In the genomic region with DNA sequence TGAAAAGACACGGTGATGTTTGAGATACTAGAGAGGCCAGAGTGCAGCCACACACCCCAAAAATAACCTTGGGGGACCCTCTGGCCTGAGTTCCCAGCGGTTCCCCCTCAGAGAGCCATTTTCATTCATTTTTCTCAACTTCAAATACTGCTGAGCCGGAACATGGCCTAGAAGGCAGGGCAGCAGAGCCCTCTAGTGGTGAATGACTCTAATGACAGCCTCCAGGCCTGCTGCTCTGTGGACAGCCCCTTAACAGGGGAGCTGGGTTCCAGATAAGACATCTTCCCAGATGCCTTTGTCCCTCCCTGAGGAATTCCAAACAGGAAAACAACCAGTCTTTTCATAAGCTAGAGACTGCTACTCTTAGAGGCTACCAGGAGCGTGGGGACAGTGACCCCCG, we compare ENCODE assay signal across 7 mouse cellular contexts. TPM values are rescaled to one million over a fixed set of nuclear protein-coding genes. Genes with fewer than 3 reads are reported as not detected.
DNase-seq lines count a peak whose midpoint lies in the region; ATAC-seq lines count a peak whose summit lies in the region.

No protein-coding gene starts in this region.

- H3K9ac ChIP-seq in forebrain, embryonic 15.5 days (replicated peaks): no peak overlapping the region
- no peak overlapping the region for H3K9ac ChIP-seq in kidney, embryonic 14.5 days (ENCODE audit: low read depth, low read length)

- H3K4me2 ChIP-seq in forebrain, embryonic 15.5 days (replicated peaks): no peak overlapping the region
- H3K4me2 ChIP-seq in kidney, embryonic 14.5 days (replicated peaks; ENCODE audit: low read depth, low read length): no peak overlapping the region

- H3K4me3 ChIP-seq in forebrain, embryonic 15.5 days: no peak overlapping the region
- no peak overlapping the region for H3K4me3 ChIP-seq in kidney, embryonic 14.5 days (ENCODE audit: low read length)

- H3K36me3 ChIP-seq in forebrain, embryonic 15.5 days: no peaks in the 10 kb centered on the region
- H3K36me3 ChIP-seq in kidney, embryonic 14.5 days (ENCODE audit: control insufficient read depth, insufficient read depth, low read length): no peaks in the 10 kb centered on the region; the same call in 1 of the 2 replicates

- peak; percentile 78 for DNase-seq in 3T3-L1 (ENCODE audit: low read depth, low spot score)
- peak; percentile 32 for DNase-seq in cerebellum, adult 11 months
- peak; percentile 57 for DNase-seq in lung, postnatal 14 days
- peak; percentile 48 to 76 for DNase-seq in right cerebral cortex, postnatal 10 days (ENCODE audit: low spot score in 2 of 2)

- peaks cover 21% of the 10 kb centered on the region for H3K4me1 ChIP-seq in forebrain, embryonic 15.5 days
- peaks cover 10% of the 10 kb centered on the region; the same call in 1 of the 2 replicates for H3K4me1 ChIP-seq in kidney, embryonic 14.5 days (ENCODE audit: control insufficient read depth, insufficient read depth, low read length)

- WGBS in forebrain, embryonic 15.5 days: 24% methylated on average over 5 of the region's 5 CpGs
- 25% methylated on average over 5 of the region's 5 CpGs for WGBS in kidney, embryonic 14.5 days

- peak; percentile 65 for ATAC-seq in CD4-positive, CD25-positive, alpha-beta regulatory T cell, adult 4 months
- ATAC-seq in forebrain, embryonic 15.5 days (replicated peaks): peak; percentile 61
- ATAC-seq in kidney, embryonic 14.5 days (ENCODE audit: low FRiP score, low TSS enrichment): peak; percentile 68

- H3K27ac ChIP-seq in forebrain, embryonic 15.5 days (replicated peaks): no peak overlapping the region
- H3K27ac ChIP-seq in kidney, embryonic 14.5 days (ENCODE audit: low read depth, low read length): no peak overlapping the region

- no peaks in the 10 kb centered on the region for H3K9me3 ChIP-seq in forebrain, embryonic 15.5 days
- H3K9me3 ChIP-seq in kidney, embryonic 14.5 days (ENCODE audit: control insufficient read depth, low read length): no peaks in the 10 kb centered on the region

- peaks cover 29% of the 10 kb centered on the region for H3K27me3 ChIP-seq in forebrain, embryonic 15.5 days
- no peaks in the 10 kb centered on the region for H3K27me3 ChIP-seq in kidney, embryonic 14.5 days (ENCODE audit: control insufficient read depth, insufficient read depth, low read length)

RNA-seq across cellular contexts. Expression of gene Sap30l, which starts 23.1 kb away (rescaled TPM):
- polyA plus RNA-seq in CD4-positive, CD25-positive, alpha-beta regulatory T cell, adult 4 months (2017; shearing (Covaris generic)): 1 to 10 TPM; 5.7 to 8.4 TPM
- 10.3 and 11.8 TPM in 2 replicates for polyA plus RNA-seq in forebrain, embryonic 15.5 days (2015; fragmentation: Nextera tagmentation; extraction: Ambion mirVana)
- polyA plus RNA-seq in kidney, embryonic 14.5 days (2014; fragmentation: Nextera tagmentation; extraction: Ambion mirVana): 15.0 and 19.0 TPM in 2 replicates

RNA-seq across cellular contexts. Expression of gene Hand1, which starts 54.3 kb away (rescaled TPM):
- polyA plus RNA-seq in CD4-positive, CD25-positive, alpha-beta regulatory T cell, adult 4 months (2017; shearing (Covaris generic)): not detected
- polyA plus RNA-seq in forebrain, embryonic 15.5 days (2015; fragmentation: Nextera tagmentation; extraction: Ambion mirVana): not detected in 2 replicates
- not detected in 2 replicates for polyA plus RNA-seq in kidney, embryonic 14.5 days (2014; fragmentation: Nextera tagmentation; extraction: Ambion mirVana)
